Mouse (Mus musculus) C2C12 (cell line): ENCODE data around the gene Tmem8b.

Experiments
- CEBPB ChIP-seq: IDR thresholded peaks from one replicate; pipeline ENCODE4 v1.6.1; 2011; ENCODE audit warnings: low read depth, mild to moderate bottlenecking, control low read depth, moderate library complexity
- CTCF ChIP-seq: IDR thresholded peaks from one replicate; pipeline ENCODE4 v1.5.1; 2011; ENCODE audit not compliant: control insufficient read depth, insufficient read depth, insufficient read length
- FOSL1 ChIP-seq: IDR thresholded peaks from one replicate; pipeline ENCODE4 v1.8.0; 2011; ENCODE audit warnings: mild to moderate bottlenecking, low read length; ENCODE audit not compliant: poor library complexity, insufficient read depth, severe bottlenecking
- MAX ChIP-seq: IDR thresholded peaks from one replicate; pipeline ENCODE4 v1.6.1; 2011; ENCODE audit warnings: mild to moderate bottlenecking, control low read depth
- MYOD1 ChIP-seq: IDR thresholded peaks from one replicate; pipeline ENCODE4 v1.6.1; 2011; ENCODE audit warnings: low read depth; ENCODE audit not compliant: control insufficient read depth, insufficient read length
- USF1 ChIP-seq: IDR thresholded peaks from one replicate; pipeline ENCODE4 v1.6.1; 2011; ENCODE audit warnings: low read depth, mild to moderate bottlenecking, control low read depth, moderate library complexity

DNA sequence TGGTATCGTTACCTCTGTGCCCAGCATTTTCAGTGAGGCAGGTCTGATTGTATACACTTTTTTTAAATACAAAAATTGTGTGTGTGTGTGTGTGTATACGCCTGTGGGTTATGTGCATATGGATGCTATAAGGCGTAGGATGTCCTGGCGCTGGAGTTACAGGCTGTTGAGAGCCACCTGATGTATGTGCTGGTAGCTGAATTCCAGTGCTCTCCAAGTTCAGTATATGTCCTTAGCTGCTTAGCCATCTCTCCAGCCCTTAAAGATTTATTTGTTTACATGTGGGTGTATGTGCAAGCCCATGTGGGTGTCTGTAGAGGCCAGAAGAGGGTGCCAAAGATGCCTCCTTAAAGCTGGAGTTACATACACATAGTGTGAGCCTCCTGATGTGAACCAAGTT, 11.6 kb upstream of the Tmem8b start:
- TF ChIP-seq CTCF: no peak
- TF ChIP-seq MYOD1: no peak
- TF ChIP-seq USF1: no peak
- TF ChIP-seq MAX: no peak
- TF ChIP-seq CEBPB: no peak
- TF ChIP-seq FOSL1: no peak
